Mouse (Mus musculus) testis, postnatal 14 days (tissue): ENCODE data around the gene Dedd.
A peak's percentile ranks its signal among the peaks of the same experiment; 100 is the strongest.
"Not testable (repeated sequence)": the region's sequence is repeated elsewhere in the genome, so short reads cannot be mapped to it uniquely, and the experiment has no call there.

Experiments used
- DNase-seq: peaks from one replicate; pipeline ENCODE4 v3.0.0; 2021; ENCODE audit warnings: low spot score

Gene Dedd

DNA sequence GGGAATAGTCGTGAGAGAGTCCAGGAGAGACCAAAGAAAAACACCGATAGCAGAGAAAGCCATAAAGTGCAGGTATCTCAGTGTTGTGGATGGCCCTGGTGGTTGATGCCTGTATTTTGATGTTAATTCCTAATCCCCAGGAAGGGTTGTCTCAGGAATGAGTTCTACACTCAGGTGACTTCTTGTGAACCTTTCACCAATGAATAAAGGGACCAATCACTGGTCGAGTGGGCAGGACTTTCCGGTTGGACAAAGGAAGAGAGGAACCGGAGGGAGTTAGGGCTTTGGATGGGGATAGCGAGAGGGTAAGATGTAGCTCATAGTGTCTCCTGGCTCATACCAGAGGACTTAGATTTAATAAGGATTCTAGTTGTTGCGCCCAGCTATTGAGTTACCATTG, 9.2 kb upstream of the Dedd start:
- DNase-seq: no peak

DNA sequence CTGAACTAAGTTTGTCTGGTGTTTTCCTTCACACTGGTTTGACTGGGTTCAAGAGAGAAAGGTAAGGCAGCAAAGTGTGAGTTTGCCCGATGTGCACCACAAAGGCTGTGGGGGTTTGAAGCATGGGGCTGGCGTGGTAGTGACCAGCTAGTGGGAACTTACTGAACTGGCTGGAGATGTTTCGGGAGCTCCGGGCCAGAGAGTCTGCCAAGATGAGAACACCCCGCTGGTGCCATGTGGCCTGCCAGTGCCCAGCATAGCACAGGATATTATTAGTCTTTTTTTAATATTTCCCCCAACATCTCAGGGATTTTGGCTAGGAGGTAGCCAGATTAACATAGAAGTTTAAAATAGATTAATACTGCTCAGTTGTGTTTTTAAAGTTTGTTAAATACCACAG, 8.8 kb upstream of the Dedd start:
- DNase-seq: no peak

- DNase-seq: no peak
Measured at GRCm38 (mm10) chr1:171321415-171321814, 7.5 kb upstream of the Dedd start.

DNA sequence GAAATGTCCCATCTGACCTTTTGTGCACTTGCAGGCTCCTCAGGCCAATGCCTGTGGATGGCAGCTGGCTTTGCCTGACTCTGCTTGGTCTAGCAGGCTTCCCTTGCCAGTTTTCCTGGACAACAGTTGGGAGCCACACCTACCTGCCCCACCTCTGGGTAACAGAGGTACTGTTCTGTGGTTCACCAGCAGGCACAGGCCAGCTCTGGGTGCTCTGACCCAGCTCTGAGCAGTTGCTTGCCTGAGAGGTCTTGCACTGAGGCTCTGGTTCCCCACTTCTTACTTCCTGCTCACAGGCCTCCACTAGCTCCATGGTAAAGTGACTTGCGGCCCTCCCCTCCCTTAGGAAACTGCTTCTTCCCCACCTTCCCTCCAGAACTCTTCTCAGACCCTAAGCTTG, 6.9 kb upstream of the Dedd start:
- DNase-seq: no peak

GRCm38 (mm10) chr1:171325571-171325970, 3.4 kb upstream of the Dedd start:
- no peak for DNase-seq

DNA sequence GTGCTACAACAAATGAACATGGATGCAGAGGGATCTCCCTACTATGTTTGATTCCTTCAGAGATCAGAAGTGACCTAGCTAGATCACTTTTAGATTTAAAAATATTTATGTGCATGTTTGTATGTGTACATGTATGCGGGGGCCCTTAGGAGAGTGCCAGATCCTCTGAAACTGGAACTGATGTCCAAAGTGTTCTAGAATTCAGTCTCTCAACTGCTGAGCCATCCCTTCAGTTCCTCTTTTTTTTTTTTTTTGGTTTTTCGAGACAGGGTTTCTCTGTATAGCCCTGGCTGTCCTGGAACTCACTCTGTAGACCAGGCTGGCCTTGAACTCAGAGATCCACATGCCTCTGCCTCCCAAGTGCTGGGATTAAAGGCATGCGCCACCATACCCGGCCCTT, 2.4 kb upstream of the Dedd start:
- not testable (repeated sequence) for DNase-seq

DNA sequence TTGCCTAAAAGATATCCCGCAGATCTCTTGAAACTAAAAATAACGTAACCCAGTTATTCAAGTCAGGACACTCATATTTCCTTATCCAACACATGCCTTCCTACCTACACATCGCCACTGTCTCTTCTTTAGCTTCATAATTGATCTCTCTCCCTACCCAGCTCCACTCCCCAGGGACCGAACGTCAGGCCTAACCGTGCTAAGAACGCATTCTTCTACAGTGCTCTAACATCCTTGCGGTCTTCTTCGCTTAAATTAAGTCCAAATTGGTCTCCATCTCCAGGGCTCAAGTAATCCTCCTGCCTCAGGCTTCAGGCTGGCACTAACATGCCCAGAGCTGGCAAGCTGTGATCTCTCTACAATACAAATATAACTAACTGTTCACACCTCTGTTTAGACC, 701 bp upstream of the Dedd start:
- no peak for DNase-seq

GRCm38 (mm10) chr1:171329433-171330215, 679 bp downstream of the Dedd start:
- DNase-seq: peak; percentile 83

GRCm38 (mm10) chr1:171330216-171330560, 1.2 kb downstream of the Dedd start:
- DNase-seq: no peak

DNA sequence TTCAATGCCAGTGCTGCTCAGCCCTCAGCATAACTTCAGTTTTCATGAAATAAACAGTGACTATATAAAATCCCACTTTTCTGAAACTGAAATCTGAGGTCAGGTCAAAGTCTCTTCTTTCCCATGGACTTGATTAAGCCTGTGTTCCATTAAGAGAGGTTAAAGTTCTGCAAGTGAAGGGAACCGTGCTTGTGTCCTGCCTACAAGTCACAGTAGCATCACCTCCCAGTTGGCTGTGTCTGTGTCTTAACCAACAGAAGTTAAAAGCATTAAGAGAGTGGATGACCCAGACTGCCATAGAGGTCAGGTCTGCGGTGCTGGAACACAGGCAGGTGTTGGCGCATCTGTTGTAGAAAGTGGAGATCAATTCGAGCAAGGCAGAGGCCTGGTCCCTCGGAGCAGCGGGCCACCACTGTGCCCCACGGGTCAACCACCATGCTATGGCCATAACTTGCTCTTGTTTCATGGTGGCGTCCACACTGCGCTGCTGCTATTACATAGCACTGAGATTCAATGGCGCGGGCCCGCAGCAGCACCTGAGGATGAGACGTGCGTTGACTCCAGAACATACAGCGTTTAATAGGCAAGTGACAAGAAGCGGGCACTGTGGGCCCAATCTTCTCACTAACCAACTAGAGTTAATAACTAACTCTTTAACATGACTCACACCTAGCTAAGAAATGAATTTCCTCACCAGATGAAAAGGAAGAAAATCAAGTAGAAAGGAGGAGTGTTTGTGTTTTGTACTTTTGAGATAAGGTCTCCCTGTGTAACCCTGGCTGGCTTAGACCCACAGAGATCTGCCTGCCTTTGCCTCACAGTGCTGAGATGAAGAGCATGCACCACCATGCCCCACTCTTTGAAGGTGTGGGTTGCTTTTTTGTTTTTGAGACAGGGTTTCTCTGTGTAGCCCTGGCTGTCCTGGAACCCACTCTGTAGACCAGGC, 13.6 kb downstream of the Dedd start:
- no peak for DNase-seq

DNA sequence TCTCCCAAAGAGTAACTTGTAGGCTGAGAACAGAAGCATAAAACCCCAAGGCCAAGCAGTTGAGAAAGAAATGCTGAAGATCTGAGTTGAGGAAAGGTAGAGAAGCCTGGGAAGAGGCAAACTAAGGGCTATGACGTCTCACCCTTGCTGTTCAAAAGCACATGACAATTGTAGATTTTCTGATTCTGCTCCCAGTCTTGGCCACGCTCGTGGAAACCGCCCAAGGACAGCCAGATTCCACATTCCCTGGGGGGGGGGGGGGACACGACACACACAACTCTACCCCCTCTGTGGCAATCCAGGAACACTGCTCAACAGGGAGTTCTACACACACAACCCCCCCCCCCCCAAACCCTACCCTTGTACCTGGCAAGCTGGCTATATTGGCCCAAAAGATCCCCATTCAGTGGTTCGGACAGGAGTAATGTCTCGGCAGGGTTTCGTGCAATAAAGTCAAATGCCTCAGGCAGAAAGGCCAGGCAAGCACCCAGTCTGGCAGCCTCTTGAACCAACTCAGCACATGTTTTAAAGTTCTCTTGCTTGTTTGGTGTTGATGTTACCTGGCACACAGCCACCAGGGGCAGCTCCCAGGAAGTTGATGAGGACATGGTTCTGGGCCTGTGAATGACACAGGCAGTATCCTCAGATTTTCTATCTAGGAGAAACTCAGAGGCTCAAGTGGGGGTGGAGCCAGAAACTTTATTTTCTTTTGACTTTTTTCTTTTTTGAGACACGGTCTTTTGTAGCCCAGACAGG, 15.2 kb downstream of the Dedd start:
- DNase-seq: peak; percentile 30

DNA sequence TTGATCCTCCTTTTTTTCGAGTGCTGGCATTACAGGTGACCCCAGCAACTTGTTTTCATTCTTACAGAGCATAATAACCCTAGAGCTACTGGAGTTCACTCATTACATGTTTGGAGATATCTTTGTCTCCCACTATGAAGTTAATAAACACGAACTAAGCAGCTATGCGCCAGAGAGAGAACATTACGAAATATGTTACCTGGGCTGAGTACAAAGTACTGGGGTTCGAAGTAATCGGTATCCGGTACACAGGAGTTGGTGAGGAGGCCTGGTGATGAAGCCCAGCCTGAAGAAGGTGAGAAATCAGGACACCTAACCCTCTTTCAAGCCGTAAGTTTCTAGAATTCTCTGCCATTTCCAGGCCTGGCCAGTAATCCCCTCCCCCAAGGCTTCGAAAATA, 15.8 kb downstream of the Dedd start:
- DNase-seq: no peak

GRCm38 (mm10) chr1:171345225-171346094, 16.5 kb downstream of the Dedd start, which contains the start of the genes Nit1 and Pfdn2:
Gene Nit1 (minus strand): TSS chr1:171345646.
Gene Pfdn2 (plus strand): TSS chr1:171345670.
- peak; percentile 93 for DNase-seq

DNA sequence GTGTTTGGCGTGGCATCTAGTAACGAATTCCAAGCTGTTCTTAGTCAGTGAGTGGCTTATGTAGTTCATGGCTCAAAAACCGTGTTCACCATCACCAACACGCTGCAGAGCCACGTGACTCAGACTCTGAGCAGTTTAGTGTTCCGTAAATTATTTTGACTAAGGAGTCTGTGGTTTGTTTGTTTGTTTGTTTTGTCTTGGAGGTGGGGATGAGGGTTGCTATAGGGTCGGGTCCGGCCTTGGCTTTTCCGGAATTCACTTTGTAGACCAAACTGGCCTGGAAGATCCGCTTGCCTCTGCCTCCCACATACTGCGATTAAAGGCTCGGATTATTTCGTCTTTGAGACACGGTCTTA, 17.1 kb downstream of the Dedd start:
- DNase-seq: no peak

DNA sequence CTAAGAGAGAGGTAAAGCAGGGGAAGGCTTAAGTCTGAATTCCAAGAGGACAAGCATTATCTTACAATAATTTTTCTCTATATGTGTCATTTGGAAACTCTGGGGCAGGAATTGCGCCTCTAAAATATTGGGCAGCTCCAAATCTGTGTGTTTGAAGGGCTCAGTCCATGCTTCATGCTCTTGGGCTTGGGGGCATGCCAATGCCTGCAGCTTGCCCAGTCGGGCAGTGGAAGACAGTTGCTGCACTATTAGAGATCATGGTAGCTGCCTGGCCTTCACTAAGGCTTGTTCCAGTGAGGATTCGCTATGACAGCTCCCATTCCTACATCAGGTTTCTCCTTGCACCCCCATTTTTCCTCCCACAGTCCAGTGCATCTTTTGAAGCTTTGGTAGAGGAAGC, 19.7 kb downstream of the Dedd start:
- no peak for DNase-seq

DNA sequence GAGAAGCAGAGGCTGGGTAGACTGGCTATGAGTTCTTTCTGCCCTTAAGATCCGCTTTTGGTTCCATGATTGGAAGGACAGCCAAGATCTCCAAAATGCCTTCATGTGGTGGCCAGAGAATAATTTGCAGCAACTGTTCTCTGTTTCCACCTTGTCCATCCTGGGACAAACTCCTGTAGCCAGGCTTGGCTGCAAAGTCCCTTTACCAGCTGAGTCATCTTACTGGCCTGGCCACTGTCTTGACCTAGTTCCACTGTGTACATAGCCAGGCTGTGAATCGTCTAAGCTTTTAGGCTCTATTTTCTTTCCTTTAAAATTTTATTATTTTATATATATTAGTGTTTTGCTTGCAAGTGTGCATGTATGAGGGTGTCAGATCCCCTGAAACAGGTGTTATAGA, 20.3 kb downstream of the Dedd start:
- no peak for DNase-seq

DNA sequence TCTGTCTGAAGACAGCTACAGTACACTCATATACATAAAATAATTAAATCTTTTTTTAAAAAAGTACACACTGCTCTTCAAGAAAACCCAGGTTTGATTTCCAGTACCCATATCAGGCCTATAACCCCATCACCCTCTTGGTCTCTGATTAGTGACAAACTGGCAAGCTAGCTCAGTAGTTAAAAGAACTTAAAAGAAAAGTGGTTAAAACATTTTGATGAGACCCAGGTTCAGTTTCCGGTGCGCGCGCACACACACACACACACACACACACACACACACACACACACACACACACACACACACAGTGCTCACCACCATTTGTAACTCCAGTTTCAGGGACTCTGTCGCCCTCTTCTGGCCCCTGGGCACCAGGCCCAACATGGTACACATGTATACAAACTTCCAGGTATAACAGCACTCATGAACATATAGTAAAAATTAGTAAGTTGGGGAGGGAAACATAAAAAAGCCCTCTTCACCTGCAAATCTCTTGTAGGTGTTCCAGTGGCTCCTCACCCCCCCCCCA, 26.9 kb downstream of the Dedd start:
- DNase-seq: no peak

DNA sequence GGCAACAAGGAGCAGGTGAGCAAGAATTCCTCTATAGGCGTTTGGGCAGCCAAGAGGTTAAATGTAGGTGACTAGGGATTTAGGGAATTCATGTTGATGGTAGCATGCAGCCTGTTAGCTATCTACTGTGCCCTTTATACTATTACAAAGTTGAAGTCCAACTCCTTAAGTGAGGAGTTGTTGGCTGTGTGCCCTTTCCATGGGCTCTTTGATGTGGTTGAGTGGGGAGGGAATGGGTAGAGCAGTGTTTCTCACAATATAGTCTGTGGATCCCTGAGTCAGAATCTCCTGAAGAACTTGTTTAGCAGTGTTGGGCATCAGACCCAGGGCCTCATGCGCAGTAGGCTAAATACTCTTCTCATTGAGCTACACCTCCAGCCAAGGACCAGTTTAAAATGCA, 27.9 kb downstream of the Dedd start:
- DNase-seq: no peak

GRCm38 (mm10) chr1:171358421-171358820, 29.5 kb downstream of the Dedd start:
- no peak for DNase-seq

DNA sequence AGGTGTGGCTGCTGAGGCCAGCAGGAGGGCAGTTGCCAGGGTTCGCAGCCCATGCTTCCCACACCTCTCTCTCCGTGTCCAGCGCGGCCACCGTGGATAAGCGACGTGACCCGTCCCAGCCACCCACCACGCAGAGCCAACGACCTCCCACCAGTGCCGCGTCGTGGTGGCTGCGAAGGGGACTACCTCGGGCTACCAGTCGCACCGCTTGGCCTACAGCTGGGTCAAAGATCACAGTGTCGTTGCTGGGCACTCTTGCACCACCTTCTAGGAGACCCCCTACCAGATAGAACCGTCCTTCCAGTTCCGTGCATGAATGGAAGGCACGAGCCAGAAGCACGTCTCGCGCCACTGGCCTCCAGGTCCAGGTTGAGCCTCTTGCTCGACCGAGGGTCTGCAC, 31.3 kb downstream of the Dedd start:
- no peak for DNase-seq

GRCm38 (mm10) chr1:171360656-171361055, 31.7 kb downstream of the Dedd start, which contains the start of gene Klhdc9:
Gene Klhdc9 (minus strand): TSS chr1:171360798.
- DNase-seq: peak; percentile 89
